Mouse (Mus musculus): ENCODE results near the gene Pde11a.
A peak's percentile ranks its signal among the peaks of the same experiment; 100 is the strongest.

DNA sequence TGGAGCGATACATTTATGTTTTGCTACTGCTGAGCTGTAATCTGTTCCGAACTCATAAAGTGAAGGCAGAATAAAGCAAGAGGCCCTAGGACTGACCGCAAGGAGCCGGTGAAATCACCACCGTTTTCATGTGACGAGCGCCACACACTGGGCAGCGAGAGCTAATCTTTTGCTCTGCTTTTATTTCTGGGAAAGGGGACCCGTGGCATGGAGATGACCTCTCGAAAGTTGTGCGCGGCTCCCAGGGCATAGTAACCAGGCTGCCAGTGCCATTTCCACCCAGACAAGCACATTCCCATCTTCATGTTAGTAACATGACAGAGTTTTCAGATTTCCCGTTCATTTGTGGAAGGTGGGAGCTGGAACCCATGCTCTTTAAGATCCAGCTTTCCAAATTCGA, 374.1 kb downstream of the Pde11a start:
- TF ChIP-seq CTCF (IDR thresholded peaks at IDR 0.05; ENCODE audit: insufficient read depth, low read length) (peak; percentile 66), POLR2A (IDR thresholded peaks at IDR 0.05; ENCODE audit: borderline replicate concordance, extremely low read depth, low read depth, low read length) (no peak)
